Mouse (Mus musculus): ENCODE measurements at regions not wholly inside any gene's neighbourhood (a gene's known extent, or its start where the extent isn't known, plus 50 kb on each side); places are given as distances from the start of the nearest gene placed in this dataset.

DNA sequence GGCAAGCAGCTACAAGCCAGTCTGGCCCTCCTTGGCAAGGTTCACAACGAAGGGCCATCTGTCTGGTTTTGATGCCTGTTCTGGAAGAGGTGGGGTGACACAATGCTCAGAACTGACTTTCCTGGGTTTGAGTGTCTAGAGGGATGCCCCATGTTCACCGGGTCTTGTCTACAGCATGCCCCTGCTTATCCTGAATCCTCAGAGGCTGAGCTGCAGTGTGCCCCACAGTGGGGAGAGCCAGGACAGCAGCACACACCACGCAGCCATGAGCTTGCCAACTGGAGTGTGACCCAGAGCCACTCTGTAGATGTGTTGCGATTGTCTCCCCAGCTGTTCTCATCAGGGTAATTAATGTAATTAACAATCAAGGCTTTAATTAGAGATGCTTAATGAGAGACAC is 66.1 kb upstream of the Sox11 start:
- Histone ChIP-seq H3K36me3 (ENCODE audit: control insufficient read depth, insufficient read depth) (no peaks in the 10 kb centered on the region), H3K4me3 (ENCODE audit: low read depth, low read length) (no peak overlapping the region), H3K27ac (ENCODE audit: low read length) (no peak overlapping the region), H3K27me3 (ENCODE audit: control insufficient read depth, insufficient read depth, low read depth, low read length) (no peaks in the 10 kb centered on the region), H3K4me1 (ENCODE audit: control insufficient read depth, low read depth, low read length) (no peaks in the 10 kb centered on the region), H3K9ac (ENCODE audit: low read depth, low read length) (no peak overlapping the region), H3K4me2 (ENCODE audit: low read depth, low read length) (no peak overlapping the region), H3K9me3 (replicated peaks; ENCODE audit: control insufficient read depth, low read length) (no peaks in the 10 kb centered on the region)
- 48% methylated on average over 4 of the region's 4 CpGs for WGBS (ENCODE audit: insufficient replicate concordance)
- no peak for ATAC-seq (ENCODE audit: low read depth)

DNA sequence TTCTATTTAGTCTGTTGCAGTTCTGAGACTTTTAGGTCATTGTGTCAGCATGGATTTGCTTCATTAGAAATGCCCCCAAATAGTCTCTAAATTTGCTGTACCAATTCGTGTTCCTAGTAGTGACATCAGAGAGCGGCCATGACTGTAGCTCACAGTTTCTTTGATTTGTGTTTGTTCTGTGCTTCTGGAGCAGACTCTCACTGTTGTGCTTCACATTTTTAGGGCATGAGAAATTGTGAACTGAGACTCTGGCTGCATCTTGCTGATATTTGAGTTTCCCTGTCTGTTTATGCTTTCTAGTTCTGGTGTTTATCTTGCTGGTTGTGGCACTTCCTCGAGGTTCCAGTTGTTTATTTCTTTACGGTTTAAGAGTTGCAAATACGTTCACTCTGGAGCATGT is 57.0 kb upstream of the Sox11 start:
- no peak overlapping the region for H3K4me3 ChIP-seq (ENCODE audit: low read depth, low read length)

More for the DNA sequence above, 57.0 kb upstream of the Sox11 start:
- 51% methylated on average over 5 of the region's 5 CpGs for WGBS (ENCODE audit: insufficient replicate concordance)
- Histone ChIP-seq H3K27me3 (ENCODE audit: control insufficient read depth, insufficient read depth, low read depth, low read length) (no peaks in the 10 kb centered on the region), H3K36me3 (ENCODE audit: control insufficient read depth, insufficient read depth) (no peaks in the 10 kb centered on the region), H3K27ac (ENCODE audit: low read length) (no peak overlapping the region), H3K9ac (ENCODE audit: low read depth, low read length) (no peak overlapping the region), H3K4me1 (ENCODE audit: control insufficient read depth, low read depth, low read length) (no peaks in the 10 kb centered on the region), H3K9me3 (replicated peaks; ENCODE audit: control insufficient read depth, low read length) (no peaks in the 10 kb centered on the region), H3K4me2 (ENCODE audit: low read depth, low read length) (no peak overlapping the region)
- ATAC-seq (ENCODE audit: low read depth), result no peak

Data from liver, embryonic 16.5 days (tissue).